Mouse (Mus musculus) layer of hippocampus, adult 9-11 months (tissue): ENCODE results near the gene Gm13290.
A peak's percentile ranks its signal among the peaks of the same experiment; 100 is the strongest.
"Not testable (repeated sequence)": the region's sequence is repeated elsewhere in the genome, so short reads cannot be mapped to it uniquely, and the experiment has no call there.

Source experiments
- DNase-seq: peaks from one replicate; pipeline ENCODE4 v3.0.0; 2022

The Gm13290 gene

DNA sequence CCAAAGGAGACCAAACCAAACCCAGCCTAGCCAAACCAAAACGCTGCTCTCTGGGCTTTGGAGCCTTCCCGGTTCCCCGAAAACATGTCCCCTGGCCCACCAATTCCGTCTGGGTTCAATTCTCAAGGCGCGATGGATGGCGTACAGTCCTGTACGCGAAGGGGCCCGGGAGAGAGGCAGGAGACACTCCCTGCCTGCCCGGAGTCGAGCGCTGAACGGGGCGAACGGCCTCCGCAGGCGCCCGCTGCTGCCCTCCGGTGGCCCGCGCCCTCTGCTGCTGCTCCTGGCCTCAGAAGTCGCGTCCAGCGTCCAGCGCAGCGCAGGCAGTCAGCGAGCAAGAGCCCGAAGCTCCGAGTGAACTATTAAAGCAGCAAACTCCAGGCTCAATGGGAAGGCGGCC is 8.7 kb downstream of the Gm13290 start:
- DNase-seq = not testable (repeated sequence)

GRCm38 (mm10) chr4:88785409-88785808 is 11.8 kb downstream of the Gm13290 start, which contains the start of gene Gm13276:
TSS of gene Gm13276 (plus strand) at chr4:88785709.
- not testable (repeated sequence) for DNase-seq

GRCm38 (mm10) chr4:88788402-88788801 is 14.8 kb downstream of the Gm13290 start, which contains the start of gene Gm13277:
TSS of gene Gm13277 (plus strand) at chr4:88788632.
- DNase-seq = peak; percentile 54

- not testable (repeated sequence) for DNase-seq
These were observed 17.6 kb downstream of the Gm13290 start, which contains the start of gene Gm13278 for GRCm38 (mm10) chr4:88791250-88791649. TSS of gene Gm13278 (plus strand) at chr4:88791550.

DNA sequence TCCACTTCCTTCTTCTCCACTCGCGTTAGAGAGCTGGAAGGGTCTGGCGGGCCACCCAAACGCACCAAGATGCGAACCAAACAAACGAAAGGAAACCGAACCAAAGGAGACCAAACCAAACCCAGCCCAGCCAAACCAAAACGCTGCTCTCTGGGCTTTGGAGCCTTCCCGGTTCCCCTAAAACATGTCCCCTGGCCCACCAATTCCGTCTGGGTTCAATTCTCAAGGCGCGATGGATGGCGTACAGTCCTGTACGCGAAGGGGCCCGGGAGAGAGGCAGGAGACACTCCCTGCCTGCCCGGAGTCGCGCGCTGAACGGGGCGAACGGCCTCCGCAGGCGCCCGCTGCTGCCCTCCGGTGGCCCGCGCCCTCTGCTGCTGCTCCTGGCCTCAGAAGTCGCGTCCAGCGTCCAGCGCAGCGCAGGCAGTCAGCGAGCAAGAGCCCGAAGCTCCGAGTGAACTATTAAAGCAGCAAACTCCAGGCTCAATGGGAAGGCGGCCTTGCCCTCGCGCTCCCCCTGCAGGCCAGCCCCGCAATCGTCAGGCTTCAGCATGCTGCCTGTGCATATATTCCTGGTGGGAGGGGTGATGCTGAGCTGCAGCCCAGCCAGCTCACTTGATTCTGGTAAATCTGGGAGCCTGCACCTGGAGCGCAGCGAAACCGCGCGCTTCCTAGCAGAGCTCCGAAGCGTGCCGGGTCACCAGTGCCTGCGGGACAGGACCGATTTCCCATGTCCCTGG is 20.5 kb downstream of the Gm13290 start, which contains the start of gene Gm13275:
Gene Gm13275 (plus strand): TSS at position 552 of the 740 bp plus-strand sequence.
- peak; percentile 50 for DNase-seq

GRCm38 (mm10) chr4:88797097-88797496 is 23.5 kb downstream of the Gm13290 start, which contains the start of gene Gm13279:
TSS of gene Gm13279 (plus strand) at chr4:88797397.
- not testable (repeated sequence) for DNase-seq

GRCm38 (mm10) chr4:88799365-88799764 is 25.7 kb downstream of the Gm13290 start, which contains the start of gene Gm13285:
TSS of gene Gm13285 (plus strand) at chr4:88799665.
- not testable (repeated sequence) for DNase-seq

GRCm38 (mm10) chr4:88802954-88803353 is 29.3 kb downstream of the Gm13290 start, which contains the start of gene Gm13287:
TSS of gene Gm13287 (plus strand) at chr4:88803254.
- not testable (repeated sequence) for DNase-seq

GRCm38 (mm10) chr4:88805231-88805630 is 31.6 kb downstream of the Gm13290 start, which contains the start of gene Gm13288:
TSS of gene Gm13288 (plus strand) at chr4:88805531.
- not testable (repeated sequence) for DNase-seq

DNA sequence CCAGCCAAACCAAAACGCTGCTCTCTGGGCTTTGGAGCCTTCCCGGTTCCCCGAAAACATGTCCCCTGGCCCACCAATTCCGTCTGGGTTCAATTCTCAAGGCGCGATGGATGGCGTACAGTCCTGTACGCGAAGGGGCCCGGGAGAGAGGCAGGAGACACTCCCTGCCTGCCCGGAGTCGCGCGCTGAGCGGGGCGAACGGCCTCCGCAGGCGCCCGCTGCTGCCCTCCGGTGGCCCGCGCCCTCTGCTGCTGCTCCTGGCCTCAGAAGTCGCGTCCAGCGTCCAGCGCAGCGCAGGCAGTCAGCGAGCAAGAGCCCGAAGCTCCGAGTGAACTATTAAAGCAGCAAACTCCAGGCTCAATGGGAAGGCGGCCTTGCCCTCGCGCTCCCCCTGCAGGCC is 32.1 kb downstream of the Gm13290 start:
- not testable (repeated sequence) for DNase-seq

GRCm38 (mm10) chr4:88815928-88816327 is 42.3 kb downstream of the Gm13290 start, which contains the start of gene Ifna7:
TSS of gene Ifna7 (plus strand) at chr4:88816228.
- no peak for DNase-seq

GRCm38 (mm10) chr4:88819659-88820058 is 46.0 kb downstream of the Gm13290 start, which contains the start of gene Ifna11:
TSS of gene Ifna11 (plus strand) at chr4:88819959.
- no peak for DNase-seq

DNA sequence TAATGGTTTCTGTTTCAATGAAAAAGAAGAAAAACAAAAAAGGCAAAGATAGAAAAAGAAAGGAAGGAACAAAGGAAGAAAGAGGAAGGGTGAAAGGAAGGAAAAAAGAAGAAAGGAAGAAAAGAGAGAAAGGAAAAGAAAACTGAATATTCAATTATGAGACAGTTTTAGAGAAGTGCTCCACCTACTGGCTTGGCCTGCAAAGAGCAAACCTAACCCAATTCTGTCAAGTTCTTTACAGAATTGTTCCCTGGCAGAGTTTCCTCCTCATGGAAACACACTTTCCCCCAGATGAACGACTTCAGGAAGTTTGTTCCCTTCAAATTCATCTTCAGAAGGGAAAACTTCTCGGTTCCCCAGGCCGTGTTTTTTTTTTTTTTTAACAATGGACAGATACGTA is 49.4 kb downstream of the Gm13290 start:
- DNase-seq = no peak
